Mouse (Mus musculus): ENCODE results near the gene Ergic1.

- TF ChIP-seq CTCF (IDR thresholded peaks at IDR 0.05; ENCODE audit: insufficient read depth, low read length): no peak
- TF ChIP-seq POLR2A (IDR thresholded peaks at IDR 0.05; ENCODE audit: borderline replicate concordance, extremely low read depth, low read depth, low read length): no peak
These were observed 427 bp downstream of the Ergic1 start, which contains the start of gene Dusp1 for GRCm38 (mm10) chr17:26561651-26562181.

Data from lung, adult 2 months (tissue).